15 mouse cellular contexts compared by ENCODE assay signal in genomic region chr2:29218831-29219230, GRCm38 (mm10).
"Had no signal": no experiment of that assay in that cellular context is flagged by ENCODE, and none has a peak within 500 bp of the region (broad histone marks: within the 10 kb centered on the region; RNA-seq: fewer than 3 reads in every experiment).

No protein-coding gene starts in this region.

- H3K4me3 ChIP-seq: lung, embryonic 15.5 days; megakaryocyte, embryonic 14.5 days; midbrain, embryonic 13.5 days; midbrain, embryonic 15.5 days; neural tube, embryonic 12.5 days; stomach, embryonic 15.5 days had no signal

- DNase-seq: lung, adult 2 months; lung, postnatal 14 days; lung, postnatal 36 days; right cerebral cortex, postnatal 14 days; thymus, adult 2 months; thymus, postnatal 25 days; thymus, postnatal 4 days had no signal

- H3K27ac ChIP-seq: lung, embryonic 15.5 days; macrophage; midbrain, embryonic 13.5 days; midbrain, embryonic 15.5 days; neural tube, embryonic 12.5 days; stomach, embryonic 15.5 days; stomach, postnatal 0 days had no signal
